Mouse (Mus musculus) ES-E14 (cell line): ENCODE measurements around the gene Smok2b.
"Not testable (repeated sequence)": the region's sequence is repeated elsewhere in the genome, so short reads cannot be mapped to it uniquely, and the experiment has no call there.

ENCODE experiments used
- CHD2 ChIP-seq: IDR thresholded peaks from 2 replicates; pipeline ENCODE4 v1.6.1; 2014; ENCODE audit warnings: mild to moderate bottlenecking, low read depth, low read length, inconsistent platforms
- HCFC1 ChIP-seq: IDR thresholded peaks from 2 replicates; pipeline ENCODE4 v1.6.1; 2012; ENCODE audit warnings: low read length, inconsistent platforms, borderline replicate concordance; ENCODE audit not compliant: insufficient read depth

DNA sequence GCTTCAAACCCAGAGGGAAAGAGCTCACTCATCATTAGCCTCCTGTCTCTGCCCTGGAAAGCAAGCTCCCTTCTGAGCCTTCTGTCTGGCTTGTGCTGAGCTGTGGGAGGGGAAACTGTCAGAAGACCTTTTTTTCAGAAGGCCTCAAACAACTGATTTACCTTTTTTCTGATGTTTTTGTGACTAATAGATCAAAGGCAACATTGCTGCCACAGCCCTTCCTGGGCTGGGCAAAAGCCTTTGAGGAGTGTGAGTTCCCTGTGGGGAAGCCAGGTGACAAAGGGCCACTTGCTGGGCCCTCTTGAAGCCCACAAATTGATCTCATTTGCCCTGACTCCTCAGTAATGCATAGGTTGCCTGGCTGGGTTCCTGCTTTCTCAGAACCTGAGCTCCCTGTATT lies 21.6 kb upstream of the Smok2b start:
- not testable (repeated sequence) for TF ChIP-seq CHD2, HCFC1
